Mouse (Mus musculus): Measurements from ENCODE around the gene Btbd17.

GRCm38 (mm10) chr11:114791351-114791889 is 4.3 kb downstream of the Btbd17 start:
- TF ChIP-seq ZNF384 (IDR thresholded peaks at IDR 0.05; ENCODE audit: low read depth, low read length) (no peak), CHD2 (IDR thresholded peaks at IDR 0.05; ENCODE audit: low read depth, low read length) (no peak)

All from ES-E14 (cell line).